Mouse (Mus musculus) CH12.LX (cell line): Measurements from ENCODE around the gene Six1. TPM values are rescaled to one million over a fixed set of nuclear protein-coding genes. Genes with fewer than 3 reads are reported as not detected.
A peak's percentile ranks its signal among the peaks of the same experiment; 100 is the strongest.

ENCODE experiments used
- DNase-seq: peaks from one replicate; pipeline ENCODE4 v3.0.0-alpha.2; 2013; ENCODE audit errors: extremely low read depth
- H3K27ac ChIP-seq: 2 replicates; pipeline ENCODE4 v1.5.1; 2012; ENCODE audit warnings: low read depth, mild to moderate bottlenecking, control low read depth, moderate library complexity; ENCODE audit not compliant: insufficient read depth
- H3K27me3 ChIP-seq: replicated peaks from 2 replicates; pipeline ENCODE3; 2012; ENCODE audit warnings: inconsistent platforms
- H3K36me3 ChIP-seq, 2 experiments: replicated peaks in 1 of 2; 2 replicates each; pipeline versions ENCODE3 to v1.6.1; 2012; ENCODE audit warnings: inconsistent platforms in 1 of 2, low read length in 1 of 2, mild to moderate bottlenecking in 1 of 2, mixed read lengths in 1 of 2, moderate library complexity in 1 of 2; ENCODE audit not compliant: control insufficient read depth in 1 of 2, insufficient read depth in 1 of 2
- H3K4me1 ChIP-seq, 2 experiments: 2 replicates each; pipeline ENCODE4 v1.6.1; 2012; ENCODE audit warnings: inconsistent platforms in 1 of 2, moderate library complexity in 1 of 2; ENCODE audit not compliant: insufficient read depth in 2 of 2, control insufficient read depth in 1 of 2
- H3K4me2 ChIP-seq: 2 replicates; pipeline ENCODE4 v1.6.1; 2012; ENCODE audit warnings: low read depth, mild to moderate bottlenecking, control low read depth; ENCODE audit not compliant: poor library complexity, insufficient read depth, severe bottlenecking
- H3K4me3 ChIP-seq, 3 experiments: fragments of 150-350 bp in 1 of 3; sonication (generic) in 1 of 3; replicated peaks in 1 of 3; 2 replicates each; pipeline versions ENCODE3 to v1.5.1; 2011 to 2012; ENCODE audit warnings: low read depth in 2 of 3, low read length in 2 of 3, mild to moderate bottlenecking in 2 of 3, moderate library complexity in 2 of 3, control low read depth in 1 of 3, improper control_type of control experiment in 1 of 3, inconsistent platforms in 1 of 3, mixed read lengths in 1 of 3; ENCODE audit not compliant: poor library complexity in 1 of 3
- H3K79me2 ChIP-seq: replicated peaks from 2 replicates; pipeline ENCODE4 v1.6.1; 2012; ENCODE audit warnings: mild to moderate bottlenecking, moderate library complexity; ENCODE audit not compliant: control insufficient read depth, poor library complexity, insufficient read depth, severe bottlenecking; ENCODE audit errors: extremely low read depth
- H3K9ac ChIP-seq: 2 replicates; pipeline ENCODE4 v1.6.1; 2012; ENCODE audit warnings: low read depth, mild to moderate bottlenecking, control low read depth, moderate library complexity; ENCODE audit not compliant: insufficient read depth
- H3K9me3 ChIP-seq: replicated peaks from 2 replicates; pipeline ENCODE3; 2012; ENCODE audit warnings: low read length, inconsistent platforms, mixed read lengths
- BHLHE40 ChIP-seq: IDR thresholded peaks from 2 replicates; pipeline ENCODE4 v1.6.1; 2011; ENCODE audit warnings: mild to moderate bottlenecking, low read depth, low read length, improper control_type of control experiment
- CHD1 ChIP-seq: IDR thresholded peaks from 2 replicates; pipeline ENCODE4 v1.6.1; 2012; ENCODE audit warnings: low read depth, low read length, improper control_type of control experiment, inconsistent platforms
- E2F4 ChIP-seq: IDR thresholded peaks from 2 replicates; pipeline ENCODE4 v1.6.1; 2011; ENCODE audit warnings: low read depth, low read length, improper control_type of control experiment; ENCODE audit not compliant: insufficient replicate concordance
- ELF1 ChIP-seq: IDR thresholded peaks from 2 replicates; pipeline ENCODE4 v1.6.1; 2014; ENCODE audit warnings: low read depth, mild to moderate bottlenecking, inconsistent platforms, low read length, improper control_type of control experiment
- EP300 ChIP-seq: IDR thresholded peaks from 2 replicates; pipeline ENCODE4 v1.6.1; 2011; ENCODE audit warnings: low read length, improper control_type of control experiment
- ETS1 ChIP-seq: conservative IDR thresholded peaks from 2 replicates; pipeline ENCODE4 v1.6.1; 2012; ENCODE audit warnings: low read depth, mild to moderate bottlenecking, inconsistent platforms, low read length, improper control_type of control experiment, moderate library complexity
- GABPA ChIP-seq: IDR thresholded peaks from 2 replicates; pipeline ENCODE4 v1.6.1; 2012; ENCODE audit warnings: low read depth, low read length, improper control_type of control experiment, inconsistent platforms; ENCODE audit not compliant: insufficient replicate concordance
- HCFC1 ChIP-seq: IDR thresholded peaks from 2 replicates; pipeline ENCODE4 v1.6.1; 2012; ENCODE audit warnings: low read depth, mild to moderate bottlenecking, inconsistent platforms, low read length, improper control_type of control experiment
- IRF4 ChIP-seq: IDR thresholded peaks from 2 replicates; pipeline ENCODE4 v1.6.1; 2014; ENCODE audit warnings: low read depth, mild to moderate bottlenecking, inconsistent platforms, low read length, improper control_type of control experiment
- JUN ChIP-seq: IDR thresholded peaks from 2 replicates; pipeline ENCODE4 v1.6.1; 2011; ENCODE audit warnings: low read depth, mild to moderate bottlenecking, low read length, improper control_type of control experiment, moderate library complexity; ENCODE audit not compliant: insufficient read depth
- MAFK ChIP-seq: IDR thresholded peaks from 2 replicates; pipeline ENCODE4 v1.6.1; 2011; ENCODE audit warnings: low read length, improper control_type of control experiment; ENCODE audit not compliant: insufficient replicate concordance
- MAX ChIP-seq: IDR thresholded peaks from 2 replicates; pipeline ENCODE4 v1.6.1; 2011; ENCODE audit warnings: low read length, improper control_type of control experiment
- MEF2A ChIP-seq: IDR thresholded peaks from 2 replicates; pipeline ENCODE4 v1.6.1; 2014; ENCODE audit warnings: low read depth, mild to moderate bottlenecking, inconsistent platforms, low read length, improper control_type of control experiment, borderline replicate concordance
- MXI1 ChIP-seq: IDR thresholded peaks from 2 replicates; pipeline ENCODE4 v1.6.1; 2011; ENCODE audit warnings: mild to moderate bottlenecking, low read depth, low read length, improper control_type of control experiment
- PAX5 ChIP-seq: IDR thresholded peaks from 2 replicates; pipeline ENCODE4 v1.6.1; 2012; ENCODE audit warnings: low read length, inconsistent platforms, mixed read lengths
- POLR2A ChIP-seq: IDR thresholded peaks from 2 replicates; pipeline ENCODE4 v1.6.1; 2011; ENCODE audit warnings: low read depth, mild to moderate bottlenecking, improper control_type of control experiment, low read length
- RCOR1 ChIP-seq: conservative IDR thresholded peaks from 2 replicates; pipeline ENCODE4 v1.6.1; 2012; ENCODE audit warnings: low read depth, mild to moderate bottlenecking, inconsistent platforms, low read length, improper control_type of control experiment
- SIN3A ChIP-seq: IDR thresholded peaks from 2 replicates; pipeline ENCODE4 v1.6.1; 2012; ENCODE audit warnings: low read length, improper control_type of control experiment, inconsistent platforms
- TCF12 ChIP-seq: IDR thresholded peaks from 2 replicates; pipeline ENCODE4 v1.6.1; 2014; ENCODE audit warnings: low read depth, mild to moderate bottlenecking, inconsistent platforms, low read length, improper control_type of control experiment
- USF1 ChIP-seq: IDR thresholded peaks from 2 replicates; pipeline ENCODE4 v1.6.1; 2014; ENCODE audit warnings: low read depth, mild to moderate bottlenecking, inconsistent platforms, low read length, improper control_type of control experiment
- ZKSCAN1 ChIP-seq: IDR thresholded peaks from 2 replicates; pipeline ENCODE4 v1.6.1; 2012; ENCODE audit warnings: low read depth, inconsistent platforms, low read length, improper control_type of control experiment, borderline replicate concordance
- ZMIZ1 ChIP-seq: IDR thresholded peaks from 2 replicates; pipeline ENCODE4 v1.6.1; 2012; ENCODE audit warnings: low read depth, mild to moderate bottlenecking, inconsistent platforms, low read length, improper control_type of control experiment
- dilution Hi-C: fragments of 300-500 bp; cut with MboI; formaldehyde crosslinking; loops from 2 replicates; pipeline ENCODE4 v1.14.3; 2020; ENCODE audit warnings: low sequenced_read_pairs; ENCODE audit not compliant: extremely low pct_unique_long_range_greater_than_20kb, extremely low pct_ligation_motif_present
- in situ Hi-C: fragments of 300-500 bp; cut with MboI; formaldehyde crosslinking; loops from 3 replicates; pipeline ENCODE4 v1.14.3; 2019; ENCODE audit warnings: low sequenced_read_pairs, low pct_ligation_motif_present, low pct_unique_long_range_greater_than_20kb, mixed read lengths
- polyA plus RNA-seq: library from polyadenylated mRNA; unstranded; fragments of >175 nt; gene quantifications from 2 replicates; pipeline ENCODE4 v1.2.1, GENCODE M21; 2012; ENCODE audit warnings: low read depth; ENCODE audit not compliant: insufficient read length
- total RNA-seq, 2 experiments: library from RNA; depleted of rRNA; stranded (reverse); fragments of 300-350 nt in 1 of 2; fragments of >200 nt in 1 of 2; gene quantifications; 2 replicates each; pipeline ENCODE4 v1.2.3; 2012 to 2014

The Six1 gene
- total and polyA plus RNA-seq, 3 experiments: 7.9 to 16.5 (median 9.5) TPM

- Histone ChIP-seq H3K9ac (no peak overlapping the region), H3K4me2 (no peak overlapping the region), H3K36me3 (no peaks in the 10 kb centered on the region), H3K9me3 (peaks cover 5% of the 10 kb centered on the region), H3K79me2 (no peaks in the 10 kb centered on the region), H3K4me3 (no peak overlapping the region), H3K27me3 (no peaks in the 10 kb centered on the region), H3K4me1 (peaks cover 10 to 63% of the 10 kb centered on the region in 2 experiments), H3K27ac (no peak overlapping the region)
- in situ Hi-C loops (no loop called here), dilution Hi-C loops (no loop called here)
- no peak for TF ChIP-seq MXI1
- no peak for TF ChIP-seq GABPA
- no peak for TF ChIP-seq RCOR1
- no peak for TF ChIP-seq PAX5
- TF ChIP-seq ELF1: peak; percentile 67
- no peak for TF ChIP-seq MAFK
- TF ChIP-seq JUN: no peak
- no peak for TF ChIP-seq E2F4
- peak; percentile 31; the same call in 1 of the 2 replicates for TF ChIP-seq EP300
- TF ChIP-seq TCF12: peak; percentile 65; the same call in 1 of the 2 replicates
- TF ChIP-seq POLR2A: no peak
- TF ChIP-seq ETS1: peak; percentile 44; the same call in 1 of the 2 replicates
- TF ChIP-seq IRF4: peak; percentile 52
- no peak; the same call in 1 of the 2 replicates for TF ChIP-seq MEF2A
- no peak for TF ChIP-seq USF1
- no peak for TF ChIP-seq BHLHE40
- TF ChIP-seq ZMIZ1: no peak
- TF ChIP-seq ZKSCAN1: no peak
- TF ChIP-seq MAX: 0 out of 2 replicates have a peak, but pooled peaks have one; percentile 11
- TF ChIP-seq HCFC1: no peak
- no peak for TF ChIP-seq CHD1
- no peak for TF ChIP-seq SIN3A
- DNase-seq: peak; percentile 58
Measured at GRCm38 (mm10) chr12:73014311-73014710, 39.4 kb downstream of the Six1 start.

GRCm38 (mm10) chr12:73012824-73013223 lies 40.9 kb downstream of the Six1 start:
- Histone ChIP-seq H3K9me3 (peaks cover 5% of the 10 kb centered on the region), H3K36me3 (no peaks in the 10 kb centered on the region), H3K79me2 (no peaks in the 10 kb centered on the region), H3K4me3 (no peak overlapping the region), H3K4me2 (no peak overlapping the region), H3K27me3 (no peaks in the 10 kb centered on the region), H3K27ac (no peak overlapping the region), H3K9ac (no peak overlapping the region), H3K4me1 (peaks cover 5 to 49% of the 10 kb centered on the region in 2 experiments; a peak in 3 of 4 replicates)
- TF ChIP-seq JUN: no peak
- no peak for DNase-seq
- dilution Hi-C loops: no loop called here
- in situ Hi-C loops: no loop called here
